In genomic region chr6:137317509-137317908, GRCm38 (mm10) we compare ENCODE assay signal across 17 mouse cellular contexts.
DNase-seq lines count a peak whose midpoint lies in the region; ATAC-seq and TF ChIP-seq lines count a peak whose summit lies in the region.
"Had no signal": no experiment of that assay in that cellular context is flagged by ENCODE, and none has a peak within 500 bp of the region (broad histone marks: within the 10 kb centered on the region; RNA-seq: fewer than 3 reads in every experiment).

No protein-coding gene starts in this region.

- no peaks in the 10 kb centered on the region for H3K36me3 ChIP-seq in heart, embryonic 15.5 days
- no peaks in the 10 kb centered on the region for H3K36me3 ChIP-seq in stomach, embryonic 14.5 days (ENCODE audit: control insufficient read depth, insufficient read depth, low read length)
- no peaks in the 10 kb centered on the region for H3K36me3 ChIP-seq in stomach, postnatal 0 days (ENCODE audit: control insufficient read depth, insufficient read depth, low read length)
- no peaks in the 10 kb centered on the region for H3K36me3 ChIP-seq in liver, embryonic 14.5 days (replicated peaks; ENCODE audit: control insufficient read depth, insufficient read depth, low read depth)
- H3K36me3 ChIP-seq: G1E; hindbrain, embryonic 15.5 days; limb, embryonic 10.5 days; lung, embryonic 15.5 days; midbrain, embryonic 13.5 days had no signal

- peak; percentile 67; the same call in 1 of the 2 replicates for ATAC-seq in heart, embryonic 15.5 days (replicated peaks; ENCODE audit: insufficient number of reproducible peaks, insufficient read depth, low FRiP score, low read depth)
- ATAC-seq in stomach, embryonic 14.5 days (ENCODE audit: insufficient number of reproducible peaks, insufficient read depth, low FRiP score, low read depth): 0 out of 2 replicates have a peak, but pooled peaks have one; percentile 28
- no peak for ATAC-seq in stomach, postnatal 0 days (ENCODE audit: low FRiP score, low TSS enrichment)
- peak; percentile 89 for ATAC-seq in liver, embryonic 14.5 days (ENCODE audit: insufficient read depth)
- ATAC-seq: intestine, embryonic 16.5 days; midbrain, embryonic 13.5 days had no signal

- no peaks in the 10 kb centered on the region for H3K27me3 ChIP-seq in heart, embryonic 15.5 days
- H3K27me3 ChIP-seq in stomach, embryonic 14.5 days (ENCODE audit: control insufficient read depth, insufficient read depth, low read length): no peaks in the 10 kb centered on the region
- no peaks in the 10 kb centered on the region for H3K27me3 ChIP-seq in stomach, postnatal 0 days (ENCODE audit: control insufficient read depth, insufficient read depth, low read length)
- no peaks in the 10 kb centered on the region for H3K27me3 ChIP-seq in liver, embryonic 14.5 days (ENCODE audit: control insufficient read depth, insufficient read depth, low read length)
- H3K27me3 ChIP-seq: hindbrain, embryonic 15.5 days; lung, embryonic 15.5 days; midbrain, embryonic 13.5 days had no signal

- H3K9ac ChIP-seq in heart, embryonic 15.5 days: no peak overlapping the region
- H3K9ac ChIP-seq in stomach, embryonic 14.5 days (replicated peaks; ENCODE audit: low read depth, low read length): no peak overlapping the region
- H3K9ac ChIP-seq in stomach, postnatal 0 days (ENCODE audit: low read length): no peak overlapping the region
- H3K9ac ChIP-seq in liver, embryonic 14.5 days (replicated peaks): no peak overlapping the region
- H3K9ac ChIP-seq: hindbrain, embryonic 15.5 days; lung, embryonic 15.5 days; midbrain, embryonic 13.5 days had no signal

- H3K27ac ChIP-seq in heart, embryonic 15.5 days: peak overlapping the region; percentile 64
- no peak overlapping the region for H3K27ac ChIP-seq in stomach, embryonic 14.5 days (ENCODE audit: low read length)
- no peak overlapping the region for H3K27ac ChIP-seq in stomach, postnatal 0 days (replicated peaks)
- peak overlapping the region; percentile 54; the same call in 1 of the 2 replicates for H3K27ac ChIP-seq in liver, embryonic 14.5 days
- H3K27ac ChIP-seq: hindbrain, embryonic 15.5 days; limb, embryonic 10.5 days; lung, embryonic 15.5 days; macrophage; midbrain, embryonic 13.5 days had no signal

- H3K4me1 ChIP-seq in heart, embryonic 15.5 days (replicated peaks): peaks cover 34% of the 10 kb centered on the region
- H3K4me1 ChIP-seq in stomach, embryonic 14.5 days (ENCODE audit: control insufficient read depth, insufficient read depth, low read length): no peaks in the 10 kb centered on the region
- H3K4me1 ChIP-seq in stomach, postnatal 0 days (replicated peaks; ENCODE audit: control insufficient read depth, insufficient read depth): no peaks in the 10 kb centered on the region
- H3K4me1 ChIP-seq in liver, embryonic 14.5 days (replicated peaks; ENCODE audit: control insufficient read depth in 2 of 2, insufficient read depth in 2 of 2, low read length in 1 of 2): peaks cover 16 to 29% of the 10 kb centered on the region in 2 experiments
- H3K4me1 ChIP-seq: hindbrain, embryonic 15.5 days; limb, embryonic 10.5 days had no signal

- H3K9me3 ChIP-seq in heart, embryonic 15.5 days (replicated peaks): no peaks in the 10 kb centered on the region
- H3K9me3 ChIP-seq in stomach, embryonic 14.5 days (ENCODE audit: control insufficient read depth, low read depth, low read length): no peaks in the 10 kb centered on the region
- no peaks in the 10 kb centered on the region for H3K9me3 ChIP-seq in stomach, postnatal 0 days (ENCODE audit: control insufficient read depth, low read length)
- no peaks in the 10 kb centered on the region for H3K9me3 ChIP-seq in liver, embryonic 14.5 days (ENCODE audit: control insufficient read depth, low read length)
- H3K9me3 ChIP-seq: hindbrain, embryonic 15.5 days; limb, embryonic 10.5 days; lung, embryonic 15.5 days; midbrain, embryonic 13.5 days had no signal

- TF ChIP-seq CTCF in stomach, postnatal 0 days (IDR thresholded peaks at IDR 0.05; ENCODE audit: low read depth): no peak
- TF ChIP-seq CTCF in liver, embryonic 14.5 days (IDR thresholded peaks at IDR 0.05; ENCODE audit: low read depth): no peak

- intact Hi-C loops in left cerebral cortex, postnatal 14 days (cut with DNase I): no loop called here
- intact Hi-C loops in gastrocnemius, postnatal 14 days (cut with DNase I; ENCODE audit: low total_unique reads): no loop called here

- no peak for TF ChIP-seq EP300 in stomach, postnatal 0 days (optimal IDR thresholded peaks at IDR 0.05)
- peak; percentile 86 for TF ChIP-seq EP300 in liver, embryonic 14.5 days (IDR thresholded peaks at IDR 0.05; ENCODE audit: low read depth)

- H3K4me2 ChIP-seq in heart, embryonic 15.5 days: no peak overlapping the region
- no peak overlapping the region for H3K4me2 ChIP-seq in stomach, embryonic 14.5 days (replicated peaks; ENCODE audit: low read depth, low read length)
- H3K4me2 ChIP-seq in stomach, postnatal 0 days (replicated peaks; ENCODE audit: low read depth): no peak overlapping the region
- peak overlapping the region; percentile 48 for H3K4me2 ChIP-seq in liver, embryonic 14.5 days (ENCODE audit: low read depth)
- H3K4me2 ChIP-seq: hindbrain, embryonic 15.5 days; lung, embryonic 15.5 days; midbrain, embryonic 13.5 days had no signal

- H3K4me3 ChIP-seq in heart, embryonic 15.5 days: no peak overlapping the region
- H3K4me3 ChIP-seq in stomach, embryonic 14.5 days (ENCODE audit: low read depth, low read length): no peak overlapping the region
- H3K4me3 ChIP-seq in stomach, postnatal 0 days (ENCODE audit: low read depth, low read length): no peak overlapping the region
- no peak overlapping the region for H3K4me3 ChIP-seq in liver, embryonic 14.5 days (ENCODE audit: insufficient read depth in 1 of 2, low read depth in 2 of 2, low read length in 2 of 2)
- H3K4me3 ChIP-seq: hindbrain, embryonic 15.5 days; limb, embryonic 10.5 days; lung, embryonic 15.5 days; midbrain, embryonic 13.5 days had no signal

- 27% methylated on average over 6 of the region's 6 CpGs for WGBS in heart, embryonic 15.5 days
- WGBS in stomach, embryonic 14.5 days: 75% methylated on average over 6 of the region's 6 CpGs
- 71% methylated on average over 6 of the region's 6 CpGs for WGBS in stomach, postnatal 0 days
- 28% methylated on average over 6 of the region's 6 CpGs for WGBS in liver, embryonic 14.5 days (ENCODE audit: insufficient replicate concordance)

- no peak for DNase-seq in heart, adult 9 months (ENCODE audit: low spot score in 2 of 2)
- no peak for DNase-seq in stomach, postnatal 0 days (ENCODE audit: low spot score)
- DNase-seq in liver, embryonic 14.5 days (ENCODE audit: low read depth in 3 of 3, low spot score in 3 of 3): peak in 2 of 3 experiments; percentile 41 to 47
- no peak for DNase-seq in left cerebral cortex, postnatal 14 days (ENCODE audit: low spot score in 2 of 2)
- DNase-seq in gastrocnemius, postnatal 14 days: no peak
- DNase-seq: cerebellum, adult 9-11 months; gastrocnemius, postnatal 36 days; right cerebral cortex, adult 18-20 months had no signal

Comparison
In these comparisons a context has a peak if more than half of its experiments do, and no peak if none do; other contexts are left out.
1. H3K27ac ChIP-seq: peak in heart, embryonic 15.5 days (single experiment) and liver, embryonic 14.5 days (single experiment); none in stomach, embryonic 14.5 days (single experiment) and stomach, postnatal 0 days (single experiment).
2. DNase-seq: peak in liver, embryonic 14.5 days (2 of 3); none in heart, adult 9 months (0 of 2), stomach, postnatal 0 days (single experiment), left cerebral cortex, postnatal 14 days (0 of 2) and gastrocnemius, postnatal 14 days (single experiment).